Comparison of ENCODE assay signal across 10 mouse cellular contexts in genomic region chr11:88294394-88294710, GRCm38 (mm10). TPM values are rescaled to one million over a fixed set of nuclear protein-coding genes. Genes with fewer than 3 reads are reported as not detected.
DNase-seq lines count a peak whose midpoint lies in the region; ATAC-seq lines count a peak whose summit lies in the region.
"Had no signal": no experiment of that assay in that cellular context is flagged by ENCODE, and none has a peak within 500 bp of the region (broad histone marks: within the 10 kb centered on the region; RNA-seq: fewer than 3 reads in every experiment).

No protein-coding gene starts in this region.

- peaks cover 44% of the 10 kb centered on the region for H3K4me1 ChIP-seq in kidney, embryonic 16.5 days (ENCODE audit: insufficient read depth, low read length)
- H3K4me1 ChIP-seq in embryonic facial prominence, embryonic 14.5 days (ENCODE audit: control insufficient read depth, insufficient read depth, low read length) = peaks cover 6% of the 10 kb centered on the region; the same call in 1 of the 2 replicates
- H3K4me1 ChIP-seq in hindbrain, embryonic 14.5 days (replicated peaks; ENCODE audit: control insufficient read depth, insufficient read depth, low read length) = peaks cover 35% of the 10 kb centered on the region
- H3K4me1 ChIP-seq in midbrain, embryonic 14.5 days (ENCODE audit: control insufficient read depth, insufficient read depth, low read length) = peaks cover 20% of the 10 kb centered on the region; the same call in 1 of the 2 replicates

- H3K4me2 ChIP-seq in kidney, embryonic 16.5 days (replicated peaks; ENCODE audit: low read depth, low read length) = peak overlapping the region; percentile 52
- peak overlapping the region; percentile 52 for H3K4me2 ChIP-seq in embryonic facial prominence, embryonic 14.5 days (ENCODE audit: low read depth, low read length)
- peak overlapping the region; percentile 42 for H3K4me2 ChIP-seq in hindbrain, embryonic 14.5 days (replicated peaks)
- peak overlapping the region; percentile 41 for H3K4me2 ChIP-seq in midbrain, embryonic 14.5 days (ENCODE audit: low read length)

- WGBS in kidney, embryonic 16.5 days = 15% methylated on average over 17 of the region's 17 CpGs
- WGBS in embryonic facial prominence, embryonic 14.5 days = 21% methylated on average over 17 of the region's 17 CpGs
- WGBS in hindbrain, embryonic 14.5 days = 25% methylated on average over 17 of the region's 17 CpGs
- 40% methylated on average over 17 of the region's 17 CpGs for WGBS in midbrain, embryonic 14.5 days

- ATAC-seq in kidney, embryonic 16.5 days (ENCODE audit: low FRiP score, low TSS enrichment) = no peak
- no peak for ATAC-seq in embryonic facial prominence, embryonic 14.5 days (ENCODE audit: low read depth)
- no peak for ATAC-seq in hindbrain, embryonic 14.5 days (ENCODE audit: low FRiP score)
- ATAC-seq in midbrain, embryonic 14.5 days (ENCODE audit: low FRiP score, low TSS enrichment) = no peak
- ATAC-seq: Patski had no signal

- peak overlapping the region; percentile 62 for H3K27ac ChIP-seq in kidney, embryonic 16.5 days (ENCODE audit: low read length)
- no peak overlapping the region for H3K27ac ChIP-seq in embryonic facial prominence, embryonic 14.5 days (replicated peaks; ENCODE audit: low read depth, low read length)
- no peak overlapping the region for H3K27ac ChIP-seq in hindbrain, embryonic 14.5 days
- H3K27ac ChIP-seq in midbrain, embryonic 14.5 days (replicated peaks; ENCODE audit: low read depth, low read length) = no peak overlapping the region
- H3K27ac ChIP-seq: macrophage had no signal

- peak overlapping the region; percentile 35 for H3K4me3 ChIP-seq in kidney, embryonic 16.5 days (ENCODE audit: low read length)
- H3K4me3 ChIP-seq in embryonic facial prominence, embryonic 14.5 days (ENCODE audit: low read depth, low read length) = peak overlapping the region; percentile 27
- H3K4me3 ChIP-seq in hindbrain, embryonic 14.5 days (replicated peaks; ENCODE audit: low read length) = peak overlapping the region; percentile 12; the same call in 1 of the 2 replicates
- 0 out of 2 replicates have a peak overlapping the region, but pooled peaks have one; percentile 14 for H3K4me3 ChIP-seq in midbrain, embryonic 14.5 days (replicated peaks; ENCODE audit: low read depth, low read length)

- no peaks in the 10 kb centered on the region for H3K36me3 ChIP-seq in kidney, embryonic 16.5 days (ENCODE audit: insufficient read depth, low read length)
- no peaks in the 10 kb centered on the region for H3K36me3 ChIP-seq in embryonic facial prominence, embryonic 14.5 days (ENCODE audit: control insufficient read depth, insufficient read depth, low read length)
- H3K36me3 ChIP-seq in hindbrain, embryonic 14.5 days (replicated peaks; ENCODE audit: control insufficient read depth, insufficient read depth) = no peaks in the 10 kb centered on the region
- no peaks in the 10 kb centered on the region for H3K36me3 ChIP-seq in midbrain, embryonic 14.5 days (ENCODE audit: control insufficient read depth, insufficient read depth, low read length)

- H3K27me3 ChIP-seq in kidney, embryonic 16.5 days (ENCODE audit: insufficient read depth, low read length) = no peaks in the 10 kb centered on the region
- no peaks in the 10 kb centered on the region for H3K27me3 ChIP-seq in embryonic facial prominence, embryonic 14.5 days (replicated peaks; ENCODE audit: control insufficient read depth, insufficient read depth, low read length)
- no peaks in the 10 kb centered on the region for H3K27me3 ChIP-seq in hindbrain, embryonic 14.5 days (ENCODE audit: control insufficient read depth, insufficient read depth, low read length)
- H3K27me3 ChIP-seq in midbrain, embryonic 14.5 days (ENCODE audit: control insufficient read depth, insufficient read depth, low read length) = no peaks in the 10 kb centered on the region
- H3K27me3 ChIP-seq: Patski had no signal

- no peak for DNase-seq in kidney, postnatal 14 days
- DNase-seq in embryonic facial prominence, embryonic 14.5 days (ENCODE audit: low spot score) = no peak
- no peak for DNase-seq in hindbrain, embryonic 14.5 days (ENCODE audit: low spot score)
- DNase-seq in midbrain, embryonic 14.5 days = no peak
- DNase-seq in layer of hippocampus, adult 11-12 months (ENCODE audit: low spot score) = no peak
- no peak for DNase-seq in adrenal gland, adult 18-20 months (ENCODE audit: low spot score in 2 of 2)

- peak overlapping the region; percentile 52 for H3K9ac ChIP-seq in kidney, embryonic 16.5 days (replicated peaks; ENCODE audit: low read length)
- peak overlapping the region; percentile 50 for H3K9ac ChIP-seq in embryonic facial prominence, embryonic 14.5 days (ENCODE audit: low read depth, low read length)
- H3K9ac ChIP-seq in hindbrain, embryonic 14.5 days = 0 out of 2 replicates have a peak overlapping the region, but pooled peaks have one; percentile 12
- no peak overlapping the region for H3K9ac ChIP-seq in midbrain, embryonic 14.5 days (replicated peaks; ENCODE audit: low read length)

- no peaks in the 10 kb centered on the region for H3K9me3 ChIP-seq in kidney, embryonic 16.5 days (ENCODE audit: low read length)
- no peaks in the 10 kb centered on the region for H3K9me3 ChIP-seq in embryonic facial prominence, embryonic 14.5 days (ENCODE audit: control insufficient read depth, low read length)
- no peaks in the 10 kb centered on the region for H3K9me3 ChIP-seq in hindbrain, embryonic 14.5 days (ENCODE audit: control insufficient read depth, low read length)
- H3K9me3 ChIP-seq in midbrain, embryonic 14.5 days (ENCODE audit: control insufficient read depth, low read length) = no peaks in the 10 kb centered on the region

RNA-seq across cellular contexts. Expression of gene Ccdc182, which starts 0.5 kb away (rescaled TPM):
- 3.0 and 3.3 TPM in 2 replicates for polyA plus RNA-seq in kidney, embryonic 16.5 days (2015; fragmentation: Nextera tagmentation; extraction: Ambion mirVana)
- not detected in 2 replicates for polyA plus RNA-seq in embryonic facial prominence, embryonic 14.5 days (2014; fragmentation: Nextera tagmentation; extraction: Ambion mirVana)
- 0.37 TPM in 1 of 2 replicates, not detected in the other for polyA plus RNA-seq in hindbrain, embryonic 14.5 days (2014; fragmentation: Nextera tagmentation; extraction: Ambion mirVana)
- polyA plus RNA-seq in midbrain, embryonic 14.5 days (2014; fragmentation: Nextera tagmentation; extraction: Ambion mirVana) = 0.30 and 0.59 TPM in 2 replicates
- not detected for total RNA-seq in adrenal gland, adult 18-20 months (2021)
- total RNA-seq: gastrocnemius, postnatal 4 days had no signal
- polyA plus RNA-seq: macrophage, Patski had no signal
